Mouse (Mus musculus) urinary bladder, adult 2 months (tissue): ENCODE measurements at regions not wholly inside any gene's neighbourhood (a gene's known extent, or its start where the extent isn't known, plus 50 kb on each side); places are given as distances from the start of the nearest gene placed in this dataset.
"Not testable (repeated sequence)": the region's sequence is repeated elsewhere in the genome, so short reads cannot be mapped to it uniquely, and the experiment has no call there.

ENCODE experiments used
- DNase-seq: peaks from one replicate; pipeline ENCODE4 v3.0.0; 2022; ENCODE audit warnings: low spot score

- peak; percentile 53 for DNase-seq
These were observed 201.3 kb upstream of the 1700056E22Rik start for GRCm38 (mm10) chr1:184235131-184235983.

- DNase-seq: no peak
These were observed 200.4 kb upstream of the 1700056E22Rik start for GRCm38 (mm10) chr1:184234320-184234988.

GRCm38 (mm10) chr1:184233741-184234255, 199.7 kb upstream of the 1700056E22Rik start:
- DNase-seq: no peak

GRCm38 (mm10) chr1:184222326-184222725, 188.2 kb upstream of the 1700056E22Rik start:
- no peak for DNase-seq

GRCm38 (mm10) chr1:184221792-184222191, 187.7 kb upstream of the 1700056E22Rik start:
- no peak for DNase-seq

GRCm38 (mm10) chr1:184197272-184197671, 163.2 kb upstream of the 1700056E22Rik start:
- no peak for DNase-seq

- no peak for DNase-seq
These were observed 157.2 kb upstream of the 1700056E22Rik start for GRCm38 (mm10) chr1:184191325-184191724.

GRCm38 (mm10) chr1:184187582-184187981, 153.5 kb upstream of the 1700056E22Rik start:
- DNase-seq: no peak

GRCm38 (mm10) chr1:184182163-184182562, 148.1 kb upstream of the 1700056E22Rik start:
- DNase-seq: no peak

GRCm38 (mm10) chr1:184174416-184174815, 140.3 kb upstream of the 1700056E22Rik start:
- not testable (repeated sequence) for DNase-seq

GRCm38 (mm10) chr1:184173739-184174138, 139.6 kb upstream of the 1700056E22Rik start:
- no peak for DNase-seq

GRCm38 (mm10) chr1:184172986-184173385, 138.9 kb upstream of the 1700056E22Rik start:
- no peak for DNase-seq

GRCm38 (mm10) chr1:184171601-184172000, 137.5 kb upstream of the 1700056E22Rik start:
- DNase-seq: no peak

- no peak for DNase-seq
These were observed 136.8 kb upstream of the 1700056E22Rik start for GRCm38 (mm10) chr1:184170926-184171325.

GRCm38 (mm10) chr1:184169967-184170366, 135.9 kb upstream of the 1700056E22Rik start:
- DNase-seq: no peak

GRCm38 (mm10) chr1:184169034-184169783, 135.1 kb upstream of the 1700056E22Rik start:
- DNase-seq: no peak

- DNase-seq: no peak
These were observed 132.8 kb upstream of the 1700056E22Rik start for GRCm38 (mm10) chr1:184166951-184167350.

- DNase-seq: not testable (repeated sequence)
These were observed 128.4 kb upstream of the 1700056E22Rik start for GRCm38 (mm10) chr1:184162526-184162925.

GRCm38 (mm10) chr1:184147713-184148112, 113.6 kb upstream of the 1700056E22Rik start:
- no peak for DNase-seq

GRCm38 (mm10) chr1:184142974-184143373, 108.9 kb upstream of the 1700056E22Rik start:
- DNase-seq: no peak

- no peak for DNase-seq
These were observed 106.4 kb upstream of the 1700056E22Rik start for GRCm38 (mm10) chr1:184140486-184140885.

GRCm38 (mm10) chr1:184140082-184140481, 106.0 kb upstream of the 1700056E22Rik start:
- no peak for DNase-seq
